Mouse (Mus musculus) adrenal gland, adult 10 weeks (tissue): Measurements from ENCODE around the gene Creb3l4. TPM values are rescaled to one million over a fixed set of nuclear protein-coding genes. Genes with fewer than 3 reads are reported as not detected.

Experiments
- polyA plus RNA-seq: library from polyadenylated mRNA; stranded (reverse); fragments of 350-450 nt; fragmentation: Illumina TruSeq; extraction: RNeasy Lipid Tissue Mini Kit (QIAGEN cat#74804); gene quantifications from one replicate; pipeline ENCODE4 v1.2.3, GENCODE M21; 2014; ENCODE audit warnings: low read depth, low replicate concordance

Creb3l4 gene
- polyA plus RNA-seq, result 0.70 TPM

GRCm38 (mm10) chr3:90242984-90243775, at the start of gene Creb3l4:
Gene Creb3l4, minus strand, starts transcription at chr3:90243512.

GRCm38 (mm10) chr3:90292345-90293275, 49.3 kb upstream of the Creb3l4 start, which contains the start of gene Gatad2b:
Gene Gatad2b, plus strand, starts transcription at chr3:90293178.

GRCm38 (mm10) chr3:90265034-90265931, 22.0 kb upstream of the Creb3l4 start, which contains the start of gene Dennd4b:
Gene Dennd4b, plus strand, starts transcription at chr3:90265185.

GRCm38 (mm10) chr3:90253653-90254418, 10.5 kb upstream of the Creb3l4 start, which contains the start of gene Crtc2:
Gene Crtc2, plus strand, starts transcription at chr3:90254163.

GRCm38 (mm10) chr3:90247960-90248745, 4.8 kb upstream of the Creb3l4 start, which contains the start of gene Slc39a1:
Gene Slc39a1, plus strand, starts transcription at chr3:90248172.

GRCm38 (mm10) chr3:90231507-90232333, 11.6 kb downstream of the Creb3l4 start, which contains the start of gene Jtb:
Gene Jtb, plus strand, starts transcription at chr3:90231597.

GRCm38 (mm10) chr3:90213377-90213866, 29.9 kb downstream of the Creb3l4 start, which contains the start of the genes Rps27 and Rab13:
Gene Rps27, minus strand, starts transcription at chr3:90213651.
Gene Rab13, plus strand, starts transcription at chr3:90213695.

Other genes starting within 250 kb of the Creb3l4 start
- gene Hax1, start 244.7 kb downstream of the Creb3l4 start, polyA plus RNA-seq, result 93.4 TPM
- 123 TPM for gene 4933434E20Rik, start 191.9 kb downstream of the Creb3l4 start, polyA plus RNA-seq
- 111 TPM for gene Ubap2l, start 190.9 kb downstream of the Creb3l4 start, polyA plus RNA-seq
- 243 TPM for gene Tpm3, start 170.9 kb downstream of the Creb3l4 start, polyA plus RNA-seq
- 0.87 TPM for gene Nup210l, start 139.4 kb downstream of the Creb3l4 start, polyA plus RNA-seq
- gene Rps27, start 29.9 kb downstream of the Creb3l4 start, polyA plus RNA-seq, result 1,166 TPM
- 12.6 TPM for gene Rab13, start 29.8 kb downstream of the Creb3l4 start, polyA plus RNA-seq
- gene Jtb, start 11.9 kb downstream of the Creb3l4 start, polyA plus RNA-seq, result 140 TPM
- gene Slc39a1, start 4.7 kb upstream of the Creb3l4 start, polyA plus RNA-seq, result 118 TPM
- 9.7 TPM for gene Crtc2, start 10.7 kb upstream of the Creb3l4 start, polyA plus RNA-seq
- 0.99 TPM for gene Dennd4b, start 21.7 kb upstream of the Creb3l4 start, polyA plus RNA-seq
- gene Gatad2b, start 49.7 kb upstream of the Creb3l4 start, polyA plus RNA-seq, result 58.7 TPM
- 1.7 TPM for gene Slc27a3, start 146.4 kb upstream of the Creb3l4 start, polyA plus RNA-seq
- gene Ints3, start 190.1 kb upstream of the Creb3l4 start, polyA plus RNA-seq, result 32.7 TPM
- 159 TPM for gene Npr1, start 222.4 kb upstream of the Creb3l4 start, polyA plus RNA-seq
- gene Ilf2, start 232.6 kb upstream of the Creb3l4 start, polyA plus RNA-seq, result 73.4 TPM
- gene Snapin, start 247.5 kb upstream of the Creb3l4 start, polyA plus RNA-seq, result 156 TPM